Mouse (Mus musculus) limb, embryonic 13.5 days (tissue): ENCODE results near the gene Npepps. TPM values are rescaled to one million over a fixed set of nuclear protein-coding genes. Genes with fewer than 3 reads are reported as not detected.

Experiments used
- ATAC-seq: fragments of 200-750 bp; cut with Nextera tagmentation; 2 replicates; pipeline ENCODE4 v1.8.0; 2017; ENCODE audit warnings: low read depth, moderate number of reproducible peaks, moderate TSS enrichment; ENCODE audit not compliant: low FRiP score
- H3K27ac ChIP-seq: fragments of 300-500 bp; sonication (generic); 2 replicates; pipeline ENCODE4 v1.5.1; 2015; ENCODE audit warnings: inconsistent platforms, mild to moderate bottlenecking, moderate library complexity
- H3K27me3 ChIP-seq: fragments of 300-500 bp; sonication (generic); 2 replicates; pipeline ENCODE4 v1.6.1; 2015; ENCODE audit warnings: mild to moderate bottlenecking, inconsistent platforms
- H3K36me3 ChIP-seq: fragments of 300-500 bp; sonication (generic); 2 replicates; pipeline ENCODE4 v1.6.1; 2015; ENCODE audit warnings: inconsistent platforms, mild to moderate bottlenecking, moderate library complexity
- H3K4me1 ChIP-seq: fragments of 300-500 bp; sonication (generic); 2 replicates; pipeline ENCODE4 v1.6.1; 2015; ENCODE audit warnings: inconsistent platforms
- H3K4me2 ChIP-seq: fragments of 300-500 bp; sonication (generic); replicated peaks from 2 replicates; pipeline ENCODE4 v1.6.1; 2015; ENCODE audit warnings: inconsistent platforms, mild to moderate bottlenecking, moderate library complexity
- H3K4me3 ChIP-seq: fragments of 300-500 bp; sonication (generic); 2 replicates; pipeline ENCODE4 v1.5.1; 2015; ENCODE audit warnings: moderate library complexity, mild to moderate bottlenecking, inconsistent platforms
- H3K9ac ChIP-seq: fragments of 300-500 bp; sonication (generic); 2 replicates; pipeline ENCODE4 v1.6.1; 2015; ENCODE audit warnings: mild to moderate bottlenecking, inconsistent platforms
- H3K9me3 ChIP-seq: fragments of 300-500 bp; sonication (generic); 2 replicates; pipeline ENCODE4 v1.6.1; 2016; ENCODE audit warnings: inconsistent platforms
- WGBS: fragments of 180-500 bp; shearing (Covaris S2); methylation state at CpG from one replicate; pipeline ENCODE4 v1.1.7; 2015; 5-methylcytosine and 5-hydroxymethylcytosine counted together
- polyA plus RNA-seq: library from polyadenylated mRNA; unstranded; fragments of >200 nt; fragmentation: Nextera tagmentation; extraction: Ambion mirVana; gene quantifications from 2 replicates; pipeline ENCODE4 v1.2.1, GENCODE M21; 2015

The Npepps gene
- polyA plus RNA-seq, 1 experiment from 2014 or later: 96.0 TPM

- Histone ChIP-seq H3K4me1 (peaks cover 22% of the 10 kb centered on the region), H3K4me2 (peak overlapping the region; percentile 64), H3K9me3 (no peaks in the 10 kb centered on the region), H3K27ac (peak overlapping the region; percentile 35; the same call in 1 of the 2 replicates), H3K9ac (peak overlapping the region; percentile 57), H3K27me3 (no peaks in the 10 kb centered on the region), H3K4me3 (peak overlapping the region; percentile 44), H3K36me3 (no peaks in the 10 kb centered on the region)
- peak; percentile 81; the same call in 1 of the 2 replicates for ATAC-seq
- under 1% methylated on average over 25 of the region's 25 CpGs for WGBS
Observed at GRCm38 (mm10) chr11:97309911-97310571, 29.6 kb upstream of the Npepps start.

GRCm38 (mm10) chr11:97309451-97309836 lies 29.0 kb upstream of the Npepps start:
- ATAC-seq: 0 out of 2 replicates have a peak, but pooled peaks have one; percentile 40
- Histone ChIP-seq H3K9me3 (no peaks in the 10 kb centered on the region), H3K4me1 (peaks cover 22% of the 10 kb centered on the region), H3K27me3 (no peaks in the 10 kb centered on the region), H3K27ac (peak overlapping the region; percentile 35; the same call in 1 of the 2 replicates), H3K4me2 (peak overlapping the region; percentile 64), H3K4me3 (peak overlapping the region; percentile 44), H3K9ac (peak overlapping the region; percentile 57), H3K36me3 (no peaks in the 10 kb centered on the region)
- WGBS: 5% methylated on average over 9 of the region's 9 CpGs

- ATAC-seq: no peak
- 39% methylated on average over 3 of the region's 3 CpGs for WGBS
- no peak overlapping the region for H3K27ac ChIP-seq
- H3K36me3 ChIP-seq: no peaks in the 10 kb centered on the region
- H3K4me3 ChIP-seq: peak overlapping the region; percentile 44
- no peak overlapping the region for H3K9ac ChIP-seq
- H3K9me3 ChIP-seq: no peaks in the 10 kb centered on the region
- H3K27me3 ChIP-seq: no peaks in the 10 kb centered on the region
- peak overlapping the region; percentile 64 for H3K4me2 ChIP-seq
- H3K4me1 ChIP-seq: peaks cover 22% of the 10 kb centered on the region
Observed at GRCm38 (mm10) chr11:97308806-97309450, 28.5 kb upstream of the Npepps start.

GRCm38 (mm10) chr11:97307294-97308069 lies 27.0 kb upstream of the Npepps start:
- Histone ChIP-seq H3K9me3 (no peaks in the 10 kb centered on the region), H3K9ac (no peak overlapping the region), H3K4me3 (no peak overlapping the region), H3K27ac (no peak overlapping the region), H3K4me2 (no peak overlapping the region), H3K36me3 (no peaks in the 10 kb centered on the region), H3K27me3 (no peaks in the 10 kb centered on the region), H3K4me1 (peaks cover 22% of the 10 kb centered on the region)
- 89% methylated on average over 11 of the region's 11 CpGs for WGBS
- ATAC-seq: no peak

- H3K9ac ChIP-seq: no peak overlapping the region
- no peak overlapping the region for H3K27ac ChIP-seq
- no peaks in the 10 kb centered on the region for H3K27me3 ChIP-seq
- H3K36me3 ChIP-seq: no peaks in the 10 kb centered on the region
- ATAC-seq: no peak
- peaks cover 6% of the 10 kb centered on the region for H3K4me1 ChIP-seq
- no peaks in the 10 kb centered on the region for H3K9me3 ChIP-seq
- no peak overlapping the region for H3K4me2 ChIP-seq
- H3K4me3 ChIP-seq: no peak overlapping the region
- 86% methylated on average over 5 of the region's 5 CpGs for WGBS
Observed at GRCm38 (mm10) chr11:97304631-97305030, 24.2 kb upstream of the Npepps start.

GRCm38 (mm10) chr11:97302231-97302781 lies 21.9 kb upstream of the Npepps start:
- 0 out of 2 replicates have a peak overlapping the region, but pooled peaks have one; percentile 22 for H3K27ac ChIP-seq
- no peak overlapping the region for H3K9ac ChIP-seq

GRCm38 (mm10) chr11:97301406-97301805 lies 21.0 kb upstream of the Npepps start:
- H3K9ac ChIP-seq: no peak overlapping the region
- WGBS: 86% methylated on average over 16 of the region's 16 CpGs
- no peaks in the 10 kb centered on the region for H3K36me3 ChIP-seq

More at GRCm38 (mm10) chr11:97302231-97302781, 21.9 kb upstream of the Npepps start:
- Histone ChIP-seq H3K4me3 (no peak overlapping the region), H3K36me3 (no peaks in the 10 kb centered on the region), H3K4me1 (no peaks in the 10 kb centered on the region), H3K4me2 (no peak overlapping the region), H3K27me3 (no peaks in the 10 kb centered on the region), H3K9me3 (no peaks in the 10 kb centered on the region)
- ATAC-seq: no peak
- WGBS: 34% methylated on average over 7 of the region's 7 CpGs

GRCm38 (mm10) chr11:97299939-97300338 lies 19.5 kb upstream of the Npepps start:
- no peaks in the 10 kb centered on the region for H3K9me3 ChIP-seq
- ATAC-seq: no peak
- no peak overlapping the region for H3K27ac ChIP-seq
- no peaks in the 10 kb centered on the region for H3K27me3 ChIP-seq
- no peaks in the 10 kb centered on the region for H3K4me1 ChIP-seq
- no peaks in the 10 kb centered on the region for H3K36me3 ChIP-seq
- 89% methylated on average over 2 of the region's 2 CpGs for WGBS
- H3K4me2 ChIP-seq: no peak overlapping the region
- H3K4me3 ChIP-seq: no peak overlapping the region
- H3K9ac ChIP-seq: no peak overlapping the region

More at GRCm38 (mm10) chr11:97301406-97301805, 21.0 kb upstream of the Npepps start:
- H3K27me3 ChIP-seq: no peaks in the 10 kb centered on the region
- H3K4me3 ChIP-seq: no peak overlapping the region
- H3K27ac ChIP-seq: no peak overlapping the region
- H3K9me3 ChIP-seq: no peaks in the 10 kb centered on the region
- H3K4me2 ChIP-seq: no peak overlapping the region
- H3K4me1 ChIP-seq: no peaks in the 10 kb centered on the region
- no peak for ATAC-seq

- H3K27me3 ChIP-seq: no peaks in the 10 kb centered on the region
- H3K36me3 ChIP-seq: no peaks in the 10 kb centered on the region
- WGBS: 89% methylated on average over 3 of the region's 4 CpGs
- H3K9me3 ChIP-seq: no peaks in the 10 kb centered on the region
- H3K9ac ChIP-seq: no peak overlapping the region
- no peak for ATAC-seq
- H3K27ac ChIP-seq: no peak overlapping the region
- H3K4me3 ChIP-seq: no peak overlapping the region
- no peak overlapping the region for H3K4me2 ChIP-seq
- H3K4me1 ChIP-seq: no peaks in the 10 kb centered on the region
Observed at GRCm38 (mm10) chr11:97296542-97296941, 16.1 kb upstream of the Npepps start.

GRCm38 (mm10) chr11:97292731-97293130 lies 12.3 kb upstream of the Npepps start:
- no peaks in the 10 kb centered on the region for H3K36me3 ChIP-seq
- H3K4me3 ChIP-seq: no peak overlapping the region
- ATAC-seq: no peak

GRCm38 (mm10) chr11:97289276-97290230 lies 9.1 kb upstream of the Npepps start:
- WGBS: 56% methylated on average over 12 of the region's 12 CpGs
- H3K9me3 ChIP-seq: no peaks in the 10 kb centered on the region
- no peak overlapping the region for H3K4me3 ChIP-seq
- H3K27ac ChIP-seq: no peak overlapping the region
- no peak overlapping the region for H3K4me2 ChIP-seq
- no peaks in the 10 kb centered on the region for H3K27me3 ChIP-seq
- ATAC-seq: no peak
- H3K36me3 ChIP-seq: no peaks in the 10 kb centered on the region
- H3K9ac ChIP-seq: no peak overlapping the region
- peaks cover 4% of the 10 kb centered on the region; the same call in 1 of the 2 replicates for H3K4me1 ChIP-seq

More at GRCm38 (mm10) chr11:97292731-97293130, 12.3 kb upstream of the Npepps start:
- no peak overlapping the region for H3K9ac ChIP-seq
- no peaks in the 10 kb centered on the region for H3K9me3 ChIP-seq
- H3K4me1 ChIP-seq: no peaks in the 10 kb centered on the region
- H3K4me2 ChIP-seq: no peak overlapping the region
- no peaks in the 10 kb centered on the region for H3K27me3 ChIP-seq
- WGBS: 93% methylated on average over 1 of the region's 1 CpGs
- no peak overlapping the region for H3K27ac ChIP-seq
